Mouse (Mus musculus): ENCODE results near the gene Olfr1135. TPM values are rescaled to one million over a fixed set of nuclear protein-coding genes. Genes with fewer than 3 reads are reported as not detected.

The Olfr1135 gene
- not detected for total RNA-seq (2021)
- long read RNA-seq, experiment 1, result 0 reads
- long read RNA-seq, experiment 2, result 0 reads

DNA sequence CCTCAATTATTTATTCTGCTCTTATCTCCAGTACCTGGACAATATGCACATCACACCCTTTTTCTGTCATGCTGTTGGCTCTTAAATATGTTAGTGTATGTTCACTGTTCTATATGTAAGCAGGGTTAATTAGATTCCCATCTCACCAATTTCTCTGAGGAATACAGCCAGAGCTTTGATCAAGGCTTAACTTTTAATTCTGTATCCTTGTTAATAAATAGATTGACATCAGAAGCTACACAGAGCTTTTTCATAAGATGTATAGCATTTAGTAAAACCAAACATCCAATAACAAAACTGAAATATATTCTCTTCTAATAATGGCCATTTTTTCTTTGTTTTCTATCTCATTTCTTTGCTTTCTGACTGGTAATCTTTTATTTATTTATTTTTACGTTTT, at the start of gene Olfr1135:
Gene Olfr1135 (minus strand): TSS at position 101 of the 400 bp plus-strand sequence.
- DNase-seq (ENCODE audit: extremely low spot score in 1 of 2, low spot score in 2 of 2), result no peak
- no peak within 1 kb of the TSS for H3K27ac ChIP-seq
- no peak for TF ChIP-seq CTCF (IDR thresholded peaks at IDR 0.05)
- intact Hi-C loops (cut with DNase I), result no loop called here
- no peak within 1 kb of the TSS for H3K4me3 ChIP-seq

DNA sequence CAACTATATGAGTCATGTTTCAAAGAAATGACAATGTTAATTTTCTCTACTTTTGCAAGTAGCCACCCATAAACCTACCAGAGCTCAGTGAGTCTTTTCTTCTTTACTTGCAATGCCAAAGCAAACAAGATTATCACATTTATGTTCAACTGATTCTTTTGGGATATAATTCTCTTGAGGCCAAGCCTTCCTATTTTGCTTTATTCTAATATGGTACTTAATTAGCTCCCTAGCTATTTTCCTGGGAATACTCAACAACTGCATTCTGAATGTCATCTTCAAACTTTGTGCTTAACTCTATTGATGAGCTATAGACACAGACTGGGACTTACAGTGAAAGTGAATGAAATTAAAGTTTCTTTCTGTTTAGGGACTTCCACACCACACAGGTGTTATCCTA, 39.6 kb upstream of the Olfr1135 start, which contains the start of gene Olfr1137:
Gene Olfr1137 (minus strand): TSS at position 101 of the 400 bp plus-strand sequence.
- DNase-seq (ENCODE audit: extremely low spot score in 1 of 2, low spot score in 2 of 2), result no peak
- H3K27ac ChIP-seq, result no peak within 1 kb of the TSS
- TF ChIP-seq CTCF (IDR thresholded peaks at IDR 0.05), result no peak
- H3K4me3 ChIP-seq, result no peak within 1 kb of the TSS
- intact Hi-C loops (cut with DNase I), result no loop called here

DNA sequence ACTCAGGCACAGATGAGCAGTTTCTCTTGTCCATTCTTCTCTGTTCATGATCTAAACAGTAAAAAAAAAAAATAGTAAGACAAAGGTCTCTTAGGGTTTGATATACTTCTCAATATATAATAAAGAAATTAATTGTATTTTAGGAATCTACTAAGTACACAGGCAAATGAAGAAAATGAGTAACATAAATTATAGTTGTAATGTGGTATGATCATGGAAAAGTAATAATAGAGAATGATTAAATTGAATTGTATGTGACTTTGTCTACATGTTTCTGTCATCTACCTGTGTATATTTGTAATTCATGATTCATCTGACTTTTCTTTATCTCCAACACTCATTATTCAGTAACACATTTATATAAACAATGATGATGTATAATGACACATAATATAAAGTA, 20.4 kb upstream of the Olfr1135 start, which contains the start of gene Olfr1136:
Gene Olfr1136 (minus strand): TSS at position 101 of the 400 bp plus-strand sequence.
- TF ChIP-seq CTCF (IDR thresholded peaks at IDR 0.05), result no peak
- DNase-seq (ENCODE audit: extremely low spot score in 1 of 2, low spot score in 2 of 2), result no peak
- Histone ChIP-seq H3K4me3 (no peak within 1 kb of the TSS), H3K27ac (no peak within 1 kb of the TSS)
- intact Hi-C loops (cut with DNase I), result no loop called here

DNA sequence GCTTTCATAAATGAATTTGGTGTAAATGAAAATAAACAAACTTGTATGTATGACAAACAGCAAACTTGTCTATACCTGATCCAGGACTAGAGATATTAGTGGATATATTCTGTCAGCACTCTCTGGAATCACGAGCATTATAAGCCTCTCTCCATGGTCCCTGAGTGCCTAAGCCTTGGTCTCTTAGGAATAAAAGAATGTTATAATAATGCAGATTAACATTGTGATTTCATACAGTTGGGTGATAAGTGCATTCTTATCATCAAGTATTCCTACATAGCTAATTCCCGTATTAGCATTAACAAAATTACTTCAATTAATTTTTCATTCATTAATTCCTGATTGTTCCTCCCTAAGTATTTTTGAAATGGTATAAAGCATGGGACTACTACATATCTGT, 15.1 kb downstream of the Olfr1135 start, which contains the start of gene Olfr1134:
Gene Olfr1134 (minus strand): TSS at position 101 of the 400 bp plus-strand sequence.
- no peak within 1 kb of the TSS for H3K27ac ChIP-seq
- DNase-seq (ENCODE audit: extremely low spot score in 1 of 2, low spot score in 2 of 2), result no peak
- intact Hi-C loops (cut with DNase I), result no loop called here
- no peak within 1 kb of the TSS for H3K4me3 ChIP-seq
- no peak for TF ChIP-seq CTCF (IDR thresholded peaks at IDR 0.05)

DNA sequence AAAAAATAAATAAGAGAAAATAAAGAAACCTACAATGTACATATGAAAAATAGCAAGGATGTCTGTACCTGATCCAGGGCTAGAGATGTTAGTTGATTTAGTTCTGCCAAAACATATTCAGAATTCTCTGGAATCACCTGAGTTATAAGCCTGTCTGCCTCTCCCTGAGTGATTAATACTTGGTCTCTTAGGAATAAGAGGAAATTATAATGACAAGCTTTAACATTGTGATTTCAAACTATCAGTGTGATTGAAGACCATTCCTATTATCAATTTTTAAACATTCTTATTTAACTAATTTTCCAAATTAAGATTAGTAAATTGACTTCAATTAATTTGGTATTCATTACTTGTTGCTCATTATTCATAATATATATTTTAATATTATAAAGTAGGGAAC, 26.2 kb downstream of the Olfr1135 start, which contains the start of gene Olfr1133:
Gene Olfr1133 (minus strand): TSS at position 101 of the 400 bp plus-strand sequence.
- no peak within 1 kb of the TSS for H3K4me3 ChIP-seq
- no peak within 1 kb of the TSS for H3K27ac ChIP-seq
- intact Hi-C loops (cut with DNase I), result no loop called here
- TF ChIP-seq CTCF (IDR thresholded peaks at IDR 0.05), result no peak
- DNase-seq (ENCODE audit: extremely low spot score in 1 of 2, low spot score in 2 of 2), result no peak

DNA sequence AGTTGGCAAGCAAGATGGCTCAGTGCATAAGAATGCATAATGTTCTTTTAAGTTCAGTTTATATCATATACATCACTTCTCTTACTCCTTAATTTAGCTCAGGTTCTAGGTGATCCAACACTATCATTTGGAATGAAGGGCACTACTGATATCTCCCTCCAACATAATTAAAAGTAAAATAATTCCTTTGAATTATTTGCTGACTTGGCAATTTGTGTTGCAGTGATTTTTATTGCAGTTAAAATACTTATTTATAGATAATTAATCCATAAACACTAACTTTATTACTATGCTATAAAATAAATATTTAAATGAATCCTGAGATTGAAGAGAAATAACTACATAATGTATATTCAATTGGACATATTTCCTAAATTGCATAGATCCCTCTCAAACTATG, 31.0 kb downstream of the Olfr1135 start:
- TF ChIP-seq CTCF (IDR thresholded peaks at IDR 0.05), result no peak
- no peak for DNase-seq (ENCODE audit: extremely low spot score in 1 of 2, low spot score in 2 of 2)
- Histone ChIP-seq H3K27ac (no peak overlapping the region), H3K4me3 (no peak overlapping the region)
- intact Hi-C loops (cut with DNase I), result no loop called here

DNA sequence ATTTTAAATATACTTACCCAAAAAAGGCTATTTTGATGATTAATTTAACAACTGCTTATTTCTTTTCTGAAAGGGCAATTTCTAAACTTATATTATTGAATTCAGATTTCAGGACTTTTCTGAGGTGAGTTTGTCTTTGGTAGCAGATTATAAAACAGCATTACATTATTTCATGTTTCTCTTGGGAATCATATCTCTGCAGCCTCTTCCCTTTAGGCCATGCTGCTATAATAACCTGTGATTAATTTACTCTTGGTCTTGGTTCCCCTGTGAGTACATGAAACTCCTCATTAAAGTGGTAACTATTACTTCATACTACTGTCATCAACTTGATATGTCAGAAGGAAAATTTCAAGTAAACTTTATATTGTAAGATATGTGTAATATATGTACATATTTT, 36.0 kb downstream of the Olfr1135 start, which contains the start of gene Olfr1132:
Gene Olfr1132 (minus strand): TSS at position 101 of the 400 bp plus-strand sequence.
- H3K4me3 ChIP-seq, result no peak within 1 kb of the TSS
- H3K27ac ChIP-seq, result no peak within 1 kb of the TSS
- DNase-seq (ENCODE audit: extremely low spot score in 1 of 2, low spot score in 2 of 2), result no peak
- no peak for TF ChIP-seq CTCF (IDR thresholded peaks at IDR 0.05)
- intact Hi-C loops (cut with DNase I), result no loop called here

DNA sequence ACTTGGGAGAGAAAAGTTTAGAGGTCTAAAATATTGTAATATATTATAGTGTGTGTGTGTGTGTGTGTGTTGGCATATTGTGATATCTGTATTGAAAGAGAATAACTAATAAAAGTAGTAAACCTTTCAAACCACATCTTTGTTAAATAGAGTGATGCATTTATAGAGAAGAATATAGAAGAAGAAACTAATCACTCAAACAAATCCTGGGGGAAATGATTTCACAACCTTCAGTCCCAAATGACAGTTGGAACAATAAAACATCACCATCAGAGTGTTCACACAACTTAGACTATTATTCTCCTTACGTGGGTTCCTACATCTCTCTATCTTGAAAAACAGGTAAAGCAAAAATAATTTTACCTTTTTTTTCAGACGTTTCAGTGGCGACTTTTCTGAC, 46.7 kb downstream of the Olfr1135 start, which contains the start of gene Olfr1131:
Gene Olfr1131 (plus strand): TSS at position 301 of the 400 bp plus-strand sequence.
- intact Hi-C loops (cut with DNase I), result no loop called here
- Histone ChIP-seq H3K4me3 (no peak within 1 kb of the TSS), H3K27ac (no peak within 1 kb of the TSS)
- TF ChIP-seq CTCF (IDR thresholded peaks at IDR 0.05), result no peak
- no peak for DNase-seq (ENCODE audit: extremely low spot score in 1 of 2, low spot score in 2 of 2)

Other genes with a start within 250 kb of the Olfr1135 start
- gene Olfr1124, start 243.4 kb downstream of the Olfr1135 start, total RNA-seq (2021), result not detected
- not detected for gene Olfr1126, start 219.7 kb downstream of the Olfr1135 start, total RNA-seq (2021)
- gene Pramel7, start 176.6 kb downstream of the Olfr1135 start, total RNA-seq (2021), result not detected
- gene Pramel6, start 167.1 kb downstream of the Olfr1135 start, total RNA-seq (2021), result not detected
- gene Olfr153, start 141.9 kb downstream of the Olfr1135 start, total RNA-seq (2021), result under 1 TPM in 1 of 2 experiments, not detected in 1; 0.37 TPM
- gene Olfr1128, start 128.1 kb downstream of the Olfr1135 start, total RNA-seq (2021), result not detected
- not detected for gene Olfr1129, start 99.8 kb downstream of the Olfr1135 start, total RNA-seq (2021)
- gene Olfr1130, start 67.5 kb downstream of the Olfr1135 start, total RNA-seq (2021), result not detected
- gene Olfr1131, start 46.6 kb downstream of the Olfr1135 start, total RNA-seq (2021), result not detected
- not detected for gene Olfr1132, start 36.1 kb downstream of the Olfr1135 start, total RNA-seq (2021)
- gene Olfr1133, start 26.3 kb downstream of the Olfr1135 start, total RNA-seq (2021), result not detected
- not detected for gene Olfr1134, start 15.2 kb downstream of the Olfr1135 start, total RNA-seq (2021)
- gene Olfr1136, start 20.3 kb upstream of the Olfr1135 start, total RNA-seq (2021), result not detected
- not detected for gene Olfr1137, start 39.5 kb upstream of the Olfr1135 start, total RNA-seq (2021)
- not detected for gene Olfr1138, start 66.3 kb upstream of the Olfr1135 start, total RNA-seq (2021)
- not detected for gene Olfr1140, start 70.1 kb upstream of the Olfr1135 start, total RNA-seq (2021)
- not detected for gene Olfr1141, start 80.3 kb upstream of the Olfr1135 start, total RNA-seq (2021)
- not detected for gene Olfr152, start 105.8 kb upstream of the Olfr1135 start, total RNA-seq (2021)
- gene Olfr1143, start 126.9 kb upstream of the Olfr1135 start, total RNA-seq (2021), result not detected
- gene Olfr1145, start 136.2 kb upstream of the Olfr1135 start, total RNA-seq (2021), result not detected
- gene Olfr1148, start 156.9 kb upstream of the Olfr1135 start, total RNA-seq (2021), result not detected
- not detected for gene Olfr1150-ps1, start 170.3 kb upstream of the Olfr1135 start, total RNA-seq (2021)
- not detected for gene Olfr1151, start 182.2 kb upstream of the Olfr1135 start, total RNA-seq (2021)
- gene Olfr1152, start 192.8 kb upstream of the Olfr1135 start, total RNA-seq (2021), result not detected
- not detected for gene Olfr1153, start 221.3 kb upstream of the Olfr1135 start, total RNA-seq (2021)
- gene Olfr1154, start 231.5 kb upstream of the Olfr1135 start, total RNA-seq (2021), result not detected